Mouse (Mus musculus) Patski (cell line): ENCODE data around the gene Pnp. TPM values are rescaled to one million over a fixed set of nuclear protein-coding genes. Genes with fewer than 3 reads are reported as not detected.

Experiments used
- ATAC-seq: fragments of 100-300 bp; one replicate; pipeline ENCODE4 v1.8.0; 2021
- CTCF ChIA-PET: fragments of 350-600 bp; sonication (Branson Sonifier 250); formaldehyde crosslinking; loops from one replicate; lab custom pipeline; 2022; ENCODE audit warnings: inconsistent platforms; lab: Charles Lee
- POLR2A ChIA-PET: fragments of 350-600 bp; sonication (Branson Sonifier 250); formaldehyde crosslinking; loops from one replicate; lab custom pipeline; 2022; ENCODE audit warnings: antibody characterized with exemption, inconsistent platforms; lab: Charles Lee
- DNase-seq: peaks from one replicate; pipeline ENCODE4 v3.0.0-alpha.2; 2011; ENCODE audit warnings: low read depth, low spot score
- H3K27me3 ChIP-seq: fragments of 371-371 bp; one replicate; pipeline ENCODE4 v1.5.1; 2021
- CTCF ChIP-seq: fragments of 100-300 bp; IDR thresholded peaks from one replicate; pipeline ENCODE4 v1.5.1; 2021
- in situ Hi-C: fragments of 300-500 bp; cut with MboI; formaldehyde crosslinking; loops from 3 replicates; pipeline ENCODE4 v1.11.1; 2018; ENCODE audit warnings: low pct_unique_long_range_greater_than_20kb, mixed read lengths
- polyA plus RNA-seq: library from polyadenylated mRNA; unstranded; gene quantifications from one replicate; pipeline ENCODE4 v1.2.3, GENCODE M21; 2021

Pnp gene
- polyA plus RNA-seq, 1 experiment from 2014 or later, result 53.3 TPM

DNA sequence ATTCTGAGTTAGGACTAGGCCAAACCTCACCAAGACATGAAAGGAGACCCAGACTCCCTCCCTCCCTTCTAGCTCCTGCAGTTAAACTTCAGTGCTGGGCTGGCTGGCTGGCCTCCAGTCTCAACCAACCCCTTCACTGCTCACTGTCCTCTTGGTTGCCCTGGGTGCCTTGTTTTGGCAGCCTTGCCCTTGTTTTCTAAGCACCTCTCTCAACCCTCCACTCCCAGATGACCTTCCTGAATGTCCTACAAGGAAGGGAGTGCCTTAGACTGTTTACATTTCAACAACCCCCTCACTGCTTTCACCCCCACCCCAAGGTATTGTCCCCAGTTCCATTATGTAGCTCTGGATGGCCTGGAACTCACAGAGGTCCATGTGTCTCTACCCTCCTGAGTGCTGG is 48.7 kb downstream of the Pnp start:
- TF ChIP-seq CTCF, result no peak
- DNase-seq, result no peak
- in situ Hi-C loops, result loop anchor here (5.0 kb wide), 1 partner anchor 47 kb away; the partner anchor contains the start of genes Pip4p1 and Pnp
- no peaks in the 10 kb centered on the region for H3K27me3 ChIP-seq
- POLR2A ChIA-PET, result no interaction called here
- CTCF ChIA-PET, result interaction anchor here (0.9 kb wide), 1 partner anchor 12 kb away, joined by 3 read pairs; no protein-coding TSS in a partner anchor
- no peak for ATAC-seq

DNA sequence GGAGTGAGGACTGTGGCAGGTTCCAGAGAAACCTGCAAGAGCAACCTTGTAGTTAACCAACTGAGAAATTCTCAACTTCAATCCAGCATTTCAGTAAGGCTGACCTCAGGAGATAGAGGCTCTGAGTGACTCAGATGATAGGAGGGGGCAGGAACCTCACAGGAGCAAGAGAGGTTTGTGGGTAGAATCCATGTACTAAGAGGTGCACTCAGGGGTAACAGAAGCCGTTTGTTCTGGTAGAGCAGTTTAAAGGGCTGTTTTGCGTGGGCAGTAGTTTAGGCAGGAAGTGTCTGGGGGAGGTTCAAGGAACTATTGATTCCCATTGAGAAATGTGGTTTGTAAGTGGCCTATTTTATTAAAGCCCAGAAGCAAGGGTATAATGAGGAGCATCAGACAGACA is 50.3 kb downstream of the Pnp start:
- CTCF ChIA-PET, result no interaction called here

DNA sequence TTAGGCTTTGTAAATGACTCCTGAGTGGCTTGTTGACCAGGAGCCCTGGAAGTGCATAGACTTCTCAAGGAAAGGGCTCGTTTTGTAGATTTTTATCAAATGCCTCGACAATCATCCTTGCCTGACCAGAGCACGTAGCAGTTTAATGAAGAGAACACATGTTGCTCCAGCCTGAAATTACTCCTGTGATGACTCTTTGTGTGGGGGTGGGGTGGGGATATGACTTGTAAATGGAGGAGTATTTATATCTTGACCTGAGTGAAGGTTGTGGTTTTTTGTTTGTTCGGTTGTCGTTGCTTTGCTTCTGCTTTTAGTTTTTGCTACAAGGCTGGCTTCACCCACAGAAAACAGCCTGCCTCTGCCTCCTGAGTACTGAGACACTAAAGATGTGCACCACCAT is 51.0 kb downstream of the Pnp start:
- in situ Hi-C loops, result no loop called here
- no peaks in the 10 kb centered on the region for H3K27me3 ChIP-seq
- DNase-seq, result no peak
- ChIA-PET POLR2A (no interaction called here), CTCF (no interaction called here)
- no peak for TF ChIP-seq CTCF
- no peak for ATAC-seq

More for the DNA sequence above, 50.3 kb downstream of the Pnp start:
- in situ Hi-C loops, result no loop called here
- no peak for TF ChIP-seq CTCF
- DNase-seq (peak; percentile 66), ATAC-seq (peak; percentile 100)
- H3K27me3 ChIP-seq, result no peaks in the 10 kb centered on the region
- POLR2A ChIA-PET, result no interaction called here

DNA sequence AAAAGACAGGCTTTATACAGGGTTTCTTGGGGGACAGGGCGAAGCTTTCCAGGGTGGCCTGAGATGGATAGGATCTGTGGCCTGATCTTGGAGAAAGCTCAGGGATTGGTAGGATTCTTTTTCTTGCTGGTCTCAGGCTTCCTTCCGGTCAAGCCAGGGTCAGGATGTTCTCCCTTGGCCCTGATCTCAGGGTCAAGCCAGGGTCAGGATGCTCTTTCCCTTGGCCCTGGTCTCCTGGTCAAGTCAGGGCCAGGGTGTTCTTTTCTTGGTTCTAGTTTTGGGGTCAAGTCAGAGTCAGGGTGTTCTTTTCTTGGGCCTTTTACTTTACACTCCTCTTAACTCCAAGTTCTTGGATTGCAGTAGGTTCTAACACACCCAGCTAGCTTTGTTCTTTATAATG is 56.8 kb downstream of the Pnp start:
- no peaks in the 10 kb centered on the region for H3K27me3 ChIP-seq
- DNase-seq (no peak), ATAC-seq (no peak)
- POLR2A ChIA-PET, result no interaction called here
- no peak for TF ChIP-seq CTCF
- in situ Hi-C loops, result no loop called here
- CTCF ChIA-PET, result no interaction called here

DNA sequence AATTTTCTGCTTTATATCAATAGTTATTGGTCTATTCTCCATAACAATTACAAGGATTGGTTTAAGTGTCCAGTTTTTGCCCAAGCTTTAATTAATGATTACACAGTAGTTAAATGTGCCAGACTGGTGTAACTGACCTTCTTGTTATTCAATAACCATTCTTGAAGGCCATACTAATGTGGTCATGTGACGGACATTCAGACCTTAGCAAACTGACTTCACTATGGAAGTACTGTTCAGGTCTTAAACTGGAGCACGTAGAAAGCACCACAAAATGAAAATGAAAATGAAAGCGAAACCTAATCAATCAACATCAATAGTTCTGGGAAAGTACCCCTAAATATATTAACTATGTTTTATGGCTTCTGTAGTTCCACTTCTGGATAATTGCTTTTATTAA is 60.2 kb downstream of the Pnp start:
- POLR2A ChIA-PET, result interaction anchor here (0.9 kb wide), 1 partner anchor 14 kb away, joined by 3 read pairs; no protein-coding TSS in a partner anchor
- in situ Hi-C loops, result no loop called here
- H3K27me3 ChIP-seq, result no peaks in the 10 kb centered on the region
- TF ChIP-seq CTCF, result no peak
- ATAC-seq, result no peak
- CTCF ChIA-PET, result interaction anchor here (0.9 kb wide), 1 partner anchor 27 kb away, joined by 3 read pairs; no protein-coding TSS in a partner anchor
- DNase-seq, result no peak

DNA sequence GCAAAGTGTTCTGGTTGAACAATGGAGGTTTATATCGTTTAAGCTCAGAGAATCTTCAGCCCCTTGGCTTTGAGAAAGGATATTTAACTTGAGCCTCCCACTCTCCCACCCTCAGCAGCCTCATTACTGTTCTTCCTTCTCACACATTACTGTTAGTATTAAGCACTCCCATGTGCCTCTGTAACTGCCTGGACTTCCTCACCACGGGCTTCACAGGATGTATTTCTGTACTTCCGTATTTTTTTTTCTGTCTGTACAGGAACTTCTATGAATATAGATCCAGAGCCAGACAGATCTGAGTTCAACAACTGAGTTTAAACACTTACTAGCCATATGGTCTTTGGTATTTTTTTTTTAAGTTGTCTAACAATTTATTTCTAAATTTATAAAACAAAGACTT is 66.2 kb downstream of the Pnp start:
- in situ Hi-C loops, result no loop called here
- no peaks in the 10 kb centered on the region for H3K27me3 ChIP-seq
- TF ChIP-seq CTCF, result no peak
- CTCF ChIA-PET, result interaction anchor here (1.8 kb wide), 1 partner anchor 11 kb away, joined by 7 read pairs; the partner anchor contains the start of gene Rnase10
- ATAC-seq (no peak), DNase-seq (no peak)
- POLR2A ChIA-PET, result no interaction called here

DNA sequence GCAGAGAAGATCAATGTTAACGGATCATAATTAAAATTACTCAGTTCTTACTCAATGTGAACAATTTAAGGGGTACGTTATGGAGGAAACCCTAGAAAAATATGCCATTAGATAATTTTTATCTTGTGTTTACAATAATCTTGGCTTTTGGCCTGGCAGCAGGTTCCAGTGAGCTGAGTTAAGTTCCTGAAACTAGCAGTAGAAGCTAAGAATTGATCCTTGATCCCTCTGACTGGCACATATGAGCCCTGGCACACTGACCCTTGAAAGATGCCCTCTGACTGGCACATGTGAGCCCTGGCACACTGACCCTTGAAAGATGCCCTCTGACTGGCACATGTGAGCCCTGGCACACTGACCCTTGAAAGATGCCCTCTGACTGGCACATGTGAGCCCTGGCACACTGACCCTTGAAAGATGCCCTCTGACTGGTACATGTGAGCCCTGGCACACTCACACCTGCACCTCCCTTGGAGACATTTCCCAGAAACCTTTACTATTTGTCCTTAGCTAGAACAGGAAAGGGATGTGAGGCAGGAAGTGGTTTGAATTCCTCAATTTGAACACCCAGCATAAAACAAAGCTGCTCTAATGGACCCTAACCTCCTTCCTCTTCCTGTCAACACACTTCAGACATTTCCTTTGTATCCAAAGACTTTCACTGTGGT is 67.3 kb downstream of the Pnp start:
- in situ Hi-C loops, result no loop called here
- ATAC-seq, result no peak

DNA sequence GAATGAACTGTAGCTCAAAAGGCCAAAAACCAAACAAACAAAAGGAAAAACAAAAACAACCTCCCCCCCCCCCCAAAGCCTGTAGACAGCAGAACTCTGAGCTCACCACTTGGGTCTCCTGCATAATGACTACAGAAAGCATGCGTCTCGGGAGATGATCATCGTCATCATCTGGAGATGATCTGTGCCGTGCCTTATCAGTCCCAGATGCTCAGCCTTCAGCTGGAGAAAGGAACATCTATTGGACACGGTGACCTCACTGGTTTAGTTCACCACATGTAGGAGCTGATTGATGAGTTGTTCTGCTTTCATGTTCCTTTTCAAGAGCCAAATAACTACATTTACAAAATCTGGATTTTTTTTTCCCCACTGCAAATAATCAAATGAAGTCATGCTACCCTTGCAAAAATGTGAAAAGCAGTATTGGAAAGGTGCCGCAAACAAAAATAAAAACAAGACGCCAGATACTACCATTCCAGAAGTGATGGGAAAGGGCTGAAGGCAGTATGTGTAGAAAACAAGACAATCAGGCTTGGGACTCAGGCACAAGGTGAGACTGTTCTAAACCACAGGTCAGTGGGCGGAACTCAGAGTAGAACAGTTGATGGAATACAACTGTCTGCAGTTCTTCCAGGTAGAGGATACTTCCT is 76.4 kb downstream of the Pnp start, which contains the start of gene Rnase10:
Gene Rnase10, plus strand, starts transcription at position 600 of the 650 bp plus-strand sequence.
- DNase-seq, result no peak
- H3K27me3 ChIP-seq, result no peaks in the 10 kb centered on the region
- ChIA-PET CTCF (interaction anchor here (1.1 to 2.1 kb wide), 5 partner anchors 11 to 15 kb away, joined by 3 to 7 read pairs (median 4); no protein-coding TSS in a partner anchor), POLR2A (no interaction called here)
- TF ChIP-seq CTCF, result no peak
- no peak for ATAC-seq
- in situ Hi-C loops, result no loop called here

More for the DNA sequence above, 67.3 kb downstream of the Pnp start:
- no peak for DNase-seq
- H3K27me3 ChIP-seq, result no peaks in the 10 kb centered on the region
- ChIA-PET CTCF (no interaction called here), POLR2A (no interaction called here)
- TF ChIP-seq CTCF, result no peak

DNA sequence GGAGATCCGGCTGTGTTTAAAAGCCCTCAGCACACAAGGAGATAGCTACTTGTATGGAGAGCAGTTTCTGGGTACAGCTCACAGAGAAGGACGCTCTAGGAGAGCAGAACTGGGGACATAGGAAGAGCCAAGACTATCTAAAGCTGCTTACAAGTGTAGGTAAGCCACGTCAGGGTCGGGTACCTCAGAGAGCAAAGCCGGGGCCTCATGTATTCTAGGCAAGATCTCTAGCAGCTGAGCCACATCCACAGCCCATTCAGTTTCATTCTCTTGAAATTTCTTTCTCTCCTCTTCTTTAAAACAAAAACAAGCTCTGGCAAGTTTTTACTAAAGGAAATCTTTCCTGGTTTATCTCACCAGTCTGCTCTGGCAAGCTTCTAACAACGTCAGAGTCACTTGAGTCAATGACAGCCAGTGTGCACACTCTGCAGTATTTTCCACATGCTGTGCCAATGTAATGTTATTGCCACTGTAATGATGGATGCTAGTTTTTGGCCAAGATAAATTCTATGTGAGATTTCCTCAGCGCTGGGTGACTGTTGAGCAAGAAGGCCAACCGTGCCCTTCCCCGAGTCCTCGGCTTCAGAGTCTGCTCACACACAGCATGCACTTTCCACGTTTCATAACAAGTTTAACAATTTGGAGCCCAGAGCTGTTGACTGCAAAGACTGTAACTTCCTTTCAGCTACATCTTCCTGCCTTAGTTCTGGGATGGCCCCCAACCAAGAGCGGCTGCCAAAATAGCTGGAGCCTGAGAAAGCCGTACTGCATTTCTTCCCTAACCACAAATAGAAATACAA is 77.2 kb downstream of the Pnp start:
- in situ Hi-C loops, result no loop called here

DNA sequence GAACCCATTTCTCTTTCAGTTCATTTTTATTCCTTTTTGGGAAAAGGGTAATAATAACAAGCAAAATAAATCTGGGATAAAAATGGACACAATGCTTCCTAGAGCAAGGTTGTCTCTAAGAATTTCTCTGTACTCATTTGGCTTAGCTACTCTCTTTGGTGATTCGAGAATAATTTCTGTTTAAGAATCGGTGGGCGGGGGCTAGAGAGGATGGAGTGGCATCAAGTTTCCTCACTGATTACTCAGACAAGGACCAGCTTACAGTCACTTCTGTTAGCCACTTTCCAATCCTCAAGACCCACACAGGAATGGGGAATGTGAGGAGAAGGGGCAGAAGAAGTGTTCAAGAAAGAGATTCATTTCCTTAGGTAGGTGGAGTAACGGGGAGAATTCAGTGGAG is 77.9 kb downstream of the Pnp start:
- ATAC-seq (no peak), DNase-seq (no peak)
- no peak for TF ChIP-seq CTCF
- ChIA-PET CTCF (interaction anchor here (1.3 to 2.1 kb wide), 3 partner anchors 12 to 15 kb away, joined by 3 to 7 read pairs (median 5); no protein-coding TSS in a partner anchor), POLR2A (interaction anchor here (0.7 kb wide), 1 partner anchor 14 kb away, joined by 3 read pairs; no protein-coding TSS in a partner anchor)
- no peaks in the 10 kb centered on the region for H3K27me3 ChIP-seq
- in situ Hi-C loops, result no loop called here

More for the DNA sequence above, 77.2 kb downstream of the Pnp start:
- DNase-seq (no peak), ATAC-seq (no peak)
- CTCF ChIA-PET, result interaction anchor here (1.1 to 2.1 kb wide), 4 partner anchors 11 to 15 kb away, joined by 3 to 7 read pairs (median 4); no protein-coding TSS in a partner anchor
- POLR2A ChIA-PET, result interaction anchor here (0.7 kb wide), 1 partner anchor 13 kb away, joined by 3 read pairs; no protein-coding TSS in a partner anchor
- TF ChIP-seq CTCF, result no peak
- no peaks in the 10 kb centered on the region for H3K27me3 ChIP-seq
